In genomic region chr3:20014454-20014853, GRCm38 (mm10) we compare ENCODE assay signal across 27 mouse cellular contexts. TPM values are rescaled to one million over a fixed set of nuclear protein-coding genes. Genes with fewer than 3 reads are reported as not detected.
DNase-seq lines count a peak whose midpoint lies in the region; ATAC-seq and TF ChIP-seq lines count a peak whose summit lies in the region.
"Had no signal": no experiment of that assay in that cellular context is flagged by ENCODE, and none has a peak within 500 bp of the region (broad histone marks: within the 10 kb centered on the region; RNA-seq: fewer than 3 reads in every experiment).

No protein-coding gene starts in this region.

- no peak overlapping the region for H3K4me3 ChIP-seq in liver, adult 2 months (ENCODE audit: insufficient read depth, low read depth, low read length)
- no peak overlapping the region for H3K4me3 ChIP-seq in liver, postnatal 0 days (ENCODE audit: low read depth, low read length)
- no peak overlapping the region for H3K4me3 ChIP-seq in midbrain, postnatal 0 days (ENCODE audit: low read depth, low read length)
- no peak overlapping the region for H3K4me3 ChIP-seq in midbrain, embryonic 15.5 days
- H3K4me3 ChIP-seq: embryonic facial prominence, embryonic 13.5 days; forebrain, embryonic 12.5 days; heart, embryonic 15.5 days; hindbrain, embryonic 10.5 days; intestine, embryonic 15.5 days; layer of hippocampus, adult 2 months; liver, embryonic 15.5 days; lung, embryonic 15.5 days; neural tube, embryonic 15.5 days had no signal

- TF ChIP-seq EP300 in liver, postnatal 0 days (IDR thresholded peaks at IDR 0.05; ENCODE audit: low read depth) = no peak

- no peak overlapping the region for H3K27ac ChIP-seq in liver, adult 2 months (replicated peaks; ENCODE audit: insufficient read depth, low read depth, low read length)
- no peak overlapping the region for H3K27ac ChIP-seq in liver, postnatal 0 days (ENCODE audit: low read depth)
- no peak overlapping the region for H3K27ac ChIP-seq in midbrain, postnatal 0 days (ENCODE audit: low read depth, low read length)
- no peak overlapping the region for H3K27ac ChIP-seq in midbrain, embryonic 15.5 days
- H3K27ac ChIP-seq: embryonic facial prominence, embryonic 13.5 days; forebrain, embryonic 12.5 days; heart, embryonic 15.5 days; hindbrain, embryonic 10.5 days; intestine, embryonic 15.5 days; layer of hippocampus, adult 2 months; liver, embryonic 15.5 days; lung, embryonic 15.5 days; neural tube, embryonic 15.5 days had no signal

- peak; percentile 17 to 31 for DNase-seq in heart, postnatal 10 days
- DNase-seq in heart, postnatal 4 days = no peak
- DNase-seq in liver, adult 2 months (ENCODE audit: extremely low read depth, low read depth, low spot score) = peak; percentile 62
- no peak for DNase-seq in liver, postnatal 0 days
- no peak for DNase-seq in midbrain, postnatal 0 days (ENCODE audit: low spot score)
- DNase-seq in thymus, postnatal 36 days = no peak
- DNase-seq: cerebellum, adult 18-20 months; cerebellum, postnatal 10 days; gastrocnemius, postnatal 14 days; kidney, adult 2 months; kidney, postnatal 36 days; liver; right cerebral cortex, postnatal 25 days; thymus, adult 2 months had no signal

- no peaks in the 10 kb centered on the region for H3K9me3 ChIP-seq in liver, postnatal 0 days (ENCODE audit: low read length)
- H3K9me3 ChIP-seq in midbrain, postnatal 0 days (ENCODE audit: low read length) = no peaks in the 10 kb centered on the region
- H3K9me3 ChIP-seq in midbrain, embryonic 15.5 days = no peaks in the 10 kb centered on the region
- H3K9me3 ChIP-seq: embryonic facial prominence, embryonic 13.5 days; forebrain, embryonic 12.5 days; heart, embryonic 15.5 days; hindbrain, embryonic 10.5 days; intestine, embryonic 15.5 days; liver, embryonic 15.5 days; lung, embryonic 15.5 days; neural tube, embryonic 15.5 days had no signal

- H3K27me3 ChIP-seq in liver, adult 2 months (ENCODE audit: control insufficient read depth, insufficient read depth, low read length) = no peaks in the 10 kb centered on the region
- no peaks in the 10 kb centered on the region for H3K27me3 ChIP-seq in liver, postnatal 0 days (ENCODE audit: insufficient read depth, low read length)
- no peaks in the 10 kb centered on the region for H3K27me3 ChIP-seq in midbrain, postnatal 0 days (ENCODE audit: insufficient read depth, low read length)
- no peaks in the 10 kb centered on the region for H3K27me3 ChIP-seq in midbrain, embryonic 15.5 days (replicated peaks)
- H3K27me3 ChIP-seq: embryonic facial prominence, embryonic 13.5 days; forebrain, embryonic 12.5 days; heart, embryonic 15.5 days; intestine, embryonic 15.5 days; liver, embryonic 15.5 days; lung, embryonic 15.5 days; neural tube, embryonic 15.5 days had no signal

- no peak overlapping the region for H3K9ac ChIP-seq in liver, adult 2 months (ENCODE audit: low read depth, low read length)
- no peak overlapping the region for H3K9ac ChIP-seq in liver, postnatal 0 days (replicated peaks)
- no peak overlapping the region for H3K9ac ChIP-seq in midbrain, postnatal 0 days (replicated peaks; ENCODE audit: low read length, poor library complexity, severe bottlenecking)
- H3K9ac ChIP-seq in midbrain, embryonic 15.5 days = no peak overlapping the region
- H3K9ac ChIP-seq: embryonic facial prominence, embryonic 13.5 days; forebrain, embryonic 12.5 days; heart, embryonic 15.5 days; intestine, embryonic 15.5 days; liver, embryonic 15.5 days; lung, embryonic 15.5 days; neural tube, embryonic 15.5 days had no signal

- no peak overlapping the region for H3K4me2 ChIP-seq in liver, postnatal 0 days (ENCODE audit: low read depth, low read length)
- no peak overlapping the region for H3K4me2 ChIP-seq in midbrain, postnatal 0 days (ENCODE audit: low read depth, low read length, poor library complexity, severe bottlenecking)
- H3K4me2 ChIP-seq in midbrain, embryonic 15.5 days = no peak overlapping the region
- H3K4me2 ChIP-seq: embryonic facial prominence, embryonic 13.5 days; forebrain, embryonic 12.5 days; heart, embryonic 15.5 days; intestine, embryonic 15.5 days; liver, embryonic 15.5 days; lung, embryonic 15.5 days; neural tube, embryonic 15.5 days had no signal

- no peak for TF ChIP-seq CTCF in liver, adult 2 months (IDR thresholded peaks at IDR 0.05; ENCODE audit: low read depth, low read length)
- no peak for TF ChIP-seq CTCF in liver, postnatal 0 days (IDR thresholded peaks at IDR 0.05; ENCODE audit: low read depth)
- TF ChIP-seq CTCF in midbrain, postnatal 0 days (IDR thresholded peaks at IDR 0.05) = no peak

- H3K4me1 ChIP-seq in liver, adult 2 months (ENCODE audit: control insufficient read depth, insufficient read depth, low read length) = no peaks in the 10 kb centered on the region
- H3K4me1 ChIP-seq in liver, postnatal 0 days (ENCODE audit: insufficient read depth) = no peaks in the 10 kb centered on the region
- H3K4me1 ChIP-seq in midbrain, postnatal 0 days (ENCODE audit: insufficient read depth, low read length) = no peaks in the 10 kb centered on the region
- no peaks in the 10 kb centered on the region for H3K4me1 ChIP-seq in midbrain, embryonic 15.5 days
- H3K4me1 ChIP-seq: forebrain, embryonic 12.5 days; heart, embryonic 15.5 days; hindbrain, embryonic 10.5 days; intestine, embryonic 15.5 days; liver, embryonic 15.5 days; lung, embryonic 15.5 days; neural tube, embryonic 15.5 days had no signal

- no peaks in the 10 kb centered on the region for H3K79me2 ChIP-seq in liver, adult 2 months (ENCODE audit: control insufficient read depth, insufficient read depth, low read length)

- ATAC-seq in liver, postnatal 0 days = no peak
- peak; percentile 31; the same call in 1 of the 2 replicates for ATAC-seq in midbrain, postnatal 0 days (ENCODE audit: low FRiP score)
- no peak for ATAC-seq in midbrain, embryonic 15.5 days (replicated peaks)
- 0 out of 2 replicates have a peak, but pooled peaks have one; percentile 19 for ATAC-seq in neutrophil, adult 5-6 weeks (ENCODE audit: extremely low read depth, insufficient number of reproducible peaks, low FRiP score, poor library complexity, severe bottlenecking)
- ATAC-seq: CD4-positive, CD25-positive, alpha-beta regulatory T cell, adult 4 months; hindbrain, embryonic 16.5 days; intestine, embryonic 15.5 days had no signal

- intact Hi-C loops in heart, postnatal 10 days (cut with DNase I) = no loop called here

- 56% methylated on average over 2 of the region's 2 CpGs for WGBS in liver, adult 2 months
- 87% methylated on average over 2 of the region's 2 CpGs for WGBS in liver, postnatal 0 days (ENCODE audit: insufficient replicate concordance)
- 98% methylated on average over 2 of the region's 2 CpGs for WGBS in midbrain, postnatal 0 days
- WGBS in midbrain, embryonic 15.5 days = 93% methylated on average over 2 of the region's 2 CpGs

- no peak for TF ChIP-seq POLR2A in liver, adult 2 months (IDR thresholded peaks at IDR 0.05; ENCODE audit: extremely low read depth, insufficient read depth, low read length)

- H3K36me3 ChIP-seq in liver, adult 2 months (ENCODE audit: control insufficient read depth, insufficient read depth, low read length) = peaks cover 48% of the 10 kb centered on the region
- peaks cover 43% of the 10 kb centered on the region for H3K36me3 ChIP-seq in liver, postnatal 0 days (replicated peaks; ENCODE audit: insufficient read depth, low read length)
- H3K36me3 ChIP-seq in midbrain, postnatal 0 days (ENCODE audit: insufficient read depth, low read length) = peaks cover 23% of the 10 kb centered on the region; the same call in 1 of the 2 replicates
- H3K36me3 ChIP-seq in midbrain, embryonic 15.5 days (replicated peaks) = peaks cover 25% of the 10 kb centered on the region; the same call in 1 of the 2 replicates
- H3K36me3 ChIP-seq: intestine, embryonic 15.5 days had no signal

RNA-seq across cellular contexts. Expression of gene Hps3, which starts 20.7 kb away (rescaled TPM):
- 1 to 10 TPM; 9.6 to 9.8 TPM for total RNA-seq in heart, postnatal 10 days (2021)
- total RNA-seq in heart, postnatal 4 days (2021) = 10 to 100 TPM; 11.1 to 12.5 TPM
- 7.6 and 8.6 TPM in 2 replicates for total RNA-seq in liver, adult 2 months (2014; rRNA removed)
- polyA plus RNA-seq in liver, adult 2 months (2012; rRNA removed) = 7.6 and 11.7 TPM in 2 replicates
- 5.1 and 5.4 TPM in 2 replicates for polyA plus RNA-seq in liver, postnatal 0 days (2015; fragmentation: Nextera tagmentation; extraction: Ambion mirVana)
- 16.3 and 18.5 TPM in 2 replicates for total RNA-seq in midbrain, postnatal 0 days (2014; rRNA removed)
- polyA plus RNA-seq in midbrain, postnatal 0 days (2015; fragmentation: Nextera tagmentation; extraction: Ambion mirVana) = 8.4 and 9.3 TPM in 2 replicates
- 11.0 and 12.6 TPM in 2 replicates for polyA plus RNA-seq in midbrain, embryonic 15.5 days (2015; fragmentation: Nextera tagmentation; extraction: Ambion mirVana)
- 144 and 154 TPM in 2 replicates for total RNA-seq in neutrophil, adult 5-6 weeks (2017)

RNA-seq across cellular contexts. Expression of gene Hltf, which starts 43.2 kb away (rescaled TPM):
- 10 to 100 TPM; 13.9 to 16.5 TPM for total RNA-seq in heart, postnatal 10 days (2021)
- total RNA-seq in heart, postnatal 4 days (2021) = 10 to 100 TPM; 13.4 to 15.1 TPM
- 10.5 and 15.2 TPM in 2 replicates for total RNA-seq in liver, adult 2 months (2014; rRNA removed)
- polyA plus RNA-seq in liver, adult 2 months (2012; rRNA removed) = 1.2 TPM in 2 replicates
- polyA plus RNA-seq in liver, postnatal 0 days (2015; fragmentation: Nextera tagmentation; extraction: Ambion mirVana) = 6.4 and 8.2 TPM in 2 replicates
- 12.6 and 13.5 TPM in 2 replicates for total RNA-seq in midbrain, postnatal 0 days (2014; rRNA removed)
- polyA plus RNA-seq in midbrain, postnatal 0 days (2015; fragmentation: Nextera tagmentation; extraction: Ambion mirVana) = 6.3 and 8.1 TPM in 2 replicates
- 19.0 and 19.4 TPM in 2 replicates for polyA plus RNA-seq in midbrain, embryonic 15.5 days (2015; fragmentation: Nextera tagmentation; extraction: Ambion mirVana)
- total RNA-seq in neutrophil, adult 5-6 weeks (2017) = 64.6 and 82.5 TPM in 2 replicates

RNA-seq across cellular contexts. Expression of gene Cp, which starts 57.6 kb away (rescaled TPM):
- total RNA-seq in heart, postnatal 10 days (2021) = 10 to 100 TPM in 1 of 2 experiments, 1 to 10 TPM in 1; 9.9 to 15.5 TPM
- total RNA-seq in heart, postnatal 4 days (2021) = 10 to 100 TPM in 1 of 2 experiments, 1 to 10 TPM in 1; 9.6 to 10.4 TPM
- 920 and 1,216 TPM in 2 replicates for total RNA-seq in liver, adult 2 months (2014; rRNA removed)
- 217 and 227 TPM in 2 replicates for polyA plus RNA-seq in liver, adult 2 months (2012; rRNA removed)
- 272 and 290 TPM in 2 replicates for polyA plus RNA-seq in liver, postnatal 0 days (2015; fragmentation: Nextera tagmentation; extraction: Ambion mirVana)
- total RNA-seq in midbrain, postnatal 0 days (2014; rRNA removed) = 13.3 and 28.3 TPM in 2 replicates
- polyA plus RNA-seq in midbrain, postnatal 0 days (2015; fragmentation: Nextera tagmentation; extraction: Ambion mirVana) = 11.8 and 12.2 TPM in 2 replicates
- 10.6 and 12.4 TPM in 2 replicates for polyA plus RNA-seq in midbrain, embryonic 15.5 days (2015; fragmentation: Nextera tagmentation; extraction: Ambion mirVana)
- 0.12 and 0.25 TPM in 2 replicates for total RNA-seq in neutrophil, adult 5-6 weeks (2017)

Comparison
In these comparisons a context has a peak if more than half of its experiments do, and no peak if none do; other contexts are left out.
1. DNase-seq: peak in heart, postnatal 10 days (2 of 2) and liver, adult 2 months (single experiment); none in heart, postnatal 4 days (single experiment), liver, postnatal 0 days (single experiment), midbrain, postnatal 0 days (single experiment) and thymus, postnatal 36 days (0 of 2).
2. ATAC-seq: peak in midbrain, postnatal 0 days (single experiment) and neutrophil, adult 5-6 weeks (single experiment); none in liver, postnatal 0 days (single experiment) and midbrain, embryonic 15.5 days (single experiment).
3. RNA of gene Cp, which starts 57.6 kb away (total RNA-seq): 920 to 1,216 TPM in liver, adult 2 months; 9.9 to 15.5 TPM in heart, postnatal 10 days, 13.3 to 28.3 TPM in midbrain, postnatal 0 days, 9.6 to 10.4 TPM in heart, postnatal 4 days and 0.12 to 0.25 TPM in neutrophil, adult 5-6 weeks; every median in the first group is over 10 times any median in the second.